Mouse (Mus musculus) limb, embryonic 13.5 days (tissue): Measurements from ENCODE around the gene Wwp2. TPM values are rescaled to one million over a fixed set of nuclear protein-coding genes. Genes with fewer than 3 reads are reported as not detected.
"Not testable (repeated sequence)": the region's sequence is repeated elsewhere in the genome, so short reads cannot be mapped to it uniquely, and the experiment has no call there.

Experiments
- ATAC-seq: fragments of 200-750 bp; cut with Nextera tagmentation; 2 replicates; pipeline ENCODE4 v1.8.0; 2017; ENCODE audit warnings: low read depth, moderate number of reproducible peaks, moderate TSS enrichment; ENCODE audit not compliant: low FRiP score
- H3K27ac ChIP-seq: fragments of 300-500 bp; sonication (generic); 2 replicates; pipeline ENCODE4 v1.5.1; 2015; ENCODE audit warnings: inconsistent platforms, mild to moderate bottlenecking, moderate library complexity
- H3K27me3 ChIP-seq: fragments of 300-500 bp; sonication (generic); 2 replicates; pipeline ENCODE4 v1.6.1; 2015; ENCODE audit warnings: mild to moderate bottlenecking, inconsistent platforms
- H3K36me3 ChIP-seq: fragments of 300-500 bp; sonication (generic); 2 replicates; pipeline ENCODE4 v1.6.1; 2015; ENCODE audit warnings: inconsistent platforms, mild to moderate bottlenecking, moderate library complexity
- H3K4me1 ChIP-seq: fragments of 300-500 bp; sonication (generic); 2 replicates; pipeline ENCODE4 v1.6.1; 2015; ENCODE audit warnings: inconsistent platforms
- H3K4me2 ChIP-seq: fragments of 300-500 bp; sonication (generic); replicated peaks from 2 replicates; pipeline ENCODE4 v1.6.1; 2015; ENCODE audit warnings: inconsistent platforms, mild to moderate bottlenecking, moderate library complexity
- H3K4me3 ChIP-seq: fragments of 300-500 bp; sonication (generic); 2 replicates; pipeline ENCODE4 v1.5.1; 2015; ENCODE audit warnings: moderate library complexity, mild to moderate bottlenecking, inconsistent platforms
- H3K9ac ChIP-seq: fragments of 300-500 bp; sonication (generic); 2 replicates; pipeline ENCODE4 v1.6.1; 2015; ENCODE audit warnings: mild to moderate bottlenecking, inconsistent platforms
- H3K9me3 ChIP-seq: fragments of 300-500 bp; sonication (generic); 2 replicates; pipeline ENCODE4 v1.6.1; 2016; ENCODE audit warnings: inconsistent platforms
- WGBS: fragments of 180-500 bp; shearing (Covaris S2); methylation state at CpG from one replicate; pipeline ENCODE4 v1.1.7; 2015; 5-methylcytosine and 5-hydroxymethylcytosine counted together
- polyA plus RNA-seq: library from polyadenylated mRNA; unstranded; fragments of >200 nt; fragmentation: Nextera tagmentation; extraction: Ambion mirVana; gene quantifications from 2 replicates; pipeline ENCODE4 v1.2.1, GENCODE M21; 2015

Gene Wwp2
- polyA plus RNA-seq, 1 experiment from 2014 or later, result 329 TPM

DNA sequence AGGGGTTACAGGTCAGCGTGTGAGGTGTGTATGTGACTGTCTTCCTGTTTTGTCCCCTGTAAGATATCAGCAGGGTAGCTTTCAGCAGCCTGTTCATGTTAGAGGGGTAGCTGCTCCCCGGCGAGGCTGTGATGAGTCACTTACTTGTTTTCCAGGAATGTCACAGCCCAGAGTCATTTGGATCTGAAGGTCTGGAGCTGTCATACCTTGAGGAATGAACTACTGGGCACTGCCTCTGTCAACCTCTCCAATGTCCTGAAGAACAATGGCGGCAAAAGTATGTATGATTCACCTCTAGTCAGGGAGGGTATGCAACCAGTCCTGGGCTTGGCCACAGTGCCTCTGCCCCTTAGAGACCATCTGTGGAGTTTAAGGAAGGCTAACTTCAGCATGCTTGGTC, 21.6 kb downstream of the Wwp2 start:
- WGBS, result 84% methylated on average over 4 of the region's 4 CpGs
- no peak; the same call in 1 of the 2 replicates for ATAC-seq
- Histone ChIP-seq H3K4me2 (no peak overlapping the region), H3K4me1 (peaks cover 19% of the 10 kb centered on the region; the same call in 1 of the 2 replicates), H3K27ac (peak overlapping the region; percentile 88), H3K9ac (0 out of 2 replicates have a peak overlapping the region, but pooled peaks have one; percentile 19), H3K9me3 (no peaks in the 10 kb centered on the region), H3K4me3 (no peak overlapping the region), H3K36me3 (peaks cover 55% of the 10 kb centered on the region), H3K27me3 (no peaks in the 10 kb centered on the region)

DNA sequence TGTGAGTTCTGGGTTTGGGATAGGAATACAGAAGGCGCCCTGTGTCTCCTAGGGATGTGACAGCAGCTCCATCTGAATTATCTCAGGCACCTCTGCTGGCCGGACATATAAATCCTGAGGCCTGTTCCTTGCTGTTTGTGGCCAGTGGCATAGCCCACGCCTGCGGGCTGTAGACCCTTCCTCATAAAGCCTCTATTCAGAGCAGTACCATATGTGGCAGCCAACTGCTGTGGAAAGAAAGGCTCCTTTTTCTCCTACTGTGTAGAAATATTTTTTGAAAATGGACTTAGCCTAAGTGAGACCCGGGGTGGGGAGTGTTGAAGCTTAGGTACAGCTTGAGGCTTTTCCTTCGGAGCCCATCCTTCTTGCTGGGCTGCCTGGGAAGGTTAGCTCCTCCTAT, 22.1 kb downstream of the Wwp2 start:
- no peak overlapping the region for H3K4me3 ChIP-seq
- peaks cover 19% of the 10 kb centered on the region; the same call in 1 of the 2 replicates for H3K4me1 ChIP-seq
- no peak overlapping the region for H3K4me2 ChIP-seq
- WGBS, result 74% methylated on average over 6 of the region's 6 CpGs
- H3K27me3 ChIP-seq, result no peaks in the 10 kb centered on the region
- peak overlapping the region; percentile 88 for H3K27ac ChIP-seq
- peaks cover 51% of the 10 kb centered on the region for H3K36me3 ChIP-seq
- peak; percentile 84 for ATAC-seq
- peak overlapping the region; percentile 19; the same call in 1 of the 2 replicates for H3K9ac ChIP-seq
- H3K9me3 ChIP-seq, result no peaks in the 10 kb centered on the region

DNA sequence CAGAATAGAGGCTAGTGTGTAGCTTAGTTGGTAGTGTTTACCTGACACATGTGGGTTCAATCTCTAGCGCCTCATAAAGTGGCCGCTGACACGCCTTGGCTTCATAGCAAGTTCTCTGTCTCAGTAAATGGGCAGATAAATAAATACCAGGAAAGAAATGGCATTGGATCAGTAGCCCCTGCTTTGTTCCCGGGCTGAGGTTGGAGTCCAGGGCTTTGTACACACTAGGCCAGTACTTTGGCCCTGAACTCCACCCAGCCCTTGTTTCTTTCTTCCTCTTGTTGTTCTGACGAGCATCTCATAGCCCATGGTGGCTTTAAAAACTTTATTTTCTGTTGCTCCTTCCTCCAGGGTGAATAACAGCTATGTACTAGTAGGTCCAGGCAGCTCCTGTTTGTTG, 26.3 kb downstream of the Wwp2 start:
- Histone ChIP-seq H3K9me3 (no peaks in the 10 kb centered on the region), H3K27ac (no peak overlapping the region), H3K4me1 (peaks cover 15% of the 10 kb centered on the region; the same call in 1 of the 2 replicates), H3K36me3 (peaks cover 48% of the 10 kb centered on the region), H3K27me3 (no peaks in the 10 kb centered on the region), H3K9ac (no peak overlapping the region), H3K4me3 (no peak overlapping the region), H3K4me2 (no peak overlapping the region)
- 70% methylated on average over 5 of the region's 5 CpGs for WGBS
- ATAC-seq, result no peak

DNA sequence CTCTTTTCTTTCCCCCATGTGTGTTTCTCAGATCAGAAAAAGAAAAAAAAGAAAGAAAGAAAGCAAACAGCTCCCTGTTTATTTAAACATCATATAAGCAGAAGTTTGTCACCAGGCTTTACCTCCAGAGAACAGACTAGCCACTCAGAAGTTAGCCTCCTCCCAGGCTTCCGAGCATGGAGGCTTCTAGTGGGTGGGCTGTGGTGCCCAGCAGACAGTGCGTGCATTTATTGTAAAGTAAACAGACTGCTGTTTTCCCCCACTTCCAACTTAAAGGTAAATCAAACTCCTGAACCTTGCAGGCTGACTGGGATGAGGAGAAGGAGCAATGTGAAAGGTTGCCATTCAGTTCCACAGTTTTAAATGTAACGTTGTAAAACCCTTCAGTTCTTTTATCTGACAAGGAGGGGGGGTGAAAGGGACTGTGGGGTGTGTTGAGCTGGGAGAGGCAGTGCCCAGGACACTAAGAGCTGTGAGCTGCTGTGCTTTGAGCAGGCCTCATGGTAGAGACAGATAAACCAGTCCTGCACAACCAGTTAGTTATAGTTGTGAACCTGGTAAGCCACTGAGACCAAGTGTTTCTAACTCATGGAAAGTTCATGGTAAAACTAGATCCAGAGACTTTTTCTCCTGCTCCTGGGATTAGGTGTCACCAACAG, 29.3 kb downstream of the Wwp2 start:
- Histone ChIP-seq H3K27ac (peak overlapping the region; percentile 82), H3K36me3 (peaks cover 39% of the 10 kb centered on the region), H3K4me2 (no peak overlapping the region), H3K4me1 (peaks cover 34% of the 10 kb centered on the region), H3K9me3 (no peaks in the 10 kb centered on the region), H3K27me3 (no peaks in the 10 kb centered on the region), H3K9ac (no peak overlapping the region), H3K4me3 (no peak overlapping the region)
- 32% methylated on average over 3 of the region's 3 CpGs for WGBS
- ATAC-seq, result peak; percentile 60

DNA sequence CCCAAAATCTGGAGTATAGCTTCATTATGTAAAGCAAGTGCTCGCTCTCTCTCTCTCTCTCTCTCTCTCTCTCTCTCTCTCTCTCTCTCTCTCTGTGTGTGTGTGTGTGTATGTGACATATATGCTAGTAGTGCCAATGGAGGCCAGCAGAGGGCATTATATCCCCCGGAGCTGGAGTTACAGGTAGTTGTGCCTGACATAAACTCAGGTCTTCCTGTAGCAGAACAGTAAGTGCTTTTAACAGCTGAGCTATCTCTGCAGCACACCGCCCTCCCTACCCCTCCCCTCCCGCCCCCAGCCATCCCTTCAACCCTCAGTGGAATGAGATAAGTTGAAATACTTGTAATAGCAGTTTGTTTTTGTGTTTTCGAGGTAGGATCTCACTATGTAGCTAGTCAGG, 30.5 kb downstream of the Wwp2 start:
- 92% methylated on average over 5 of the region's 5 CpGs for WGBS
- H3K4me3 ChIP-seq, result no peak overlapping the region
- no peak for ATAC-seq
- H3K9me3 ChIP-seq, result no peaks in the 10 kb centered on the region
- no peak overlapping the region for H3K4me2 ChIP-seq
- H3K4me1 ChIP-seq, result peaks cover 39% of the 10 kb centered on the region
- no peaks in the 10 kb centered on the region for H3K27me3 ChIP-seq
- peaks cover 27% of the 10 kb centered on the region for H3K36me3 ChIP-seq
- H3K27ac ChIP-seq, result peak overlapping the region; percentile 93; the same call in 1 of the 2 replicates
- no peak overlapping the region for H3K9ac ChIP-seq

DNA sequence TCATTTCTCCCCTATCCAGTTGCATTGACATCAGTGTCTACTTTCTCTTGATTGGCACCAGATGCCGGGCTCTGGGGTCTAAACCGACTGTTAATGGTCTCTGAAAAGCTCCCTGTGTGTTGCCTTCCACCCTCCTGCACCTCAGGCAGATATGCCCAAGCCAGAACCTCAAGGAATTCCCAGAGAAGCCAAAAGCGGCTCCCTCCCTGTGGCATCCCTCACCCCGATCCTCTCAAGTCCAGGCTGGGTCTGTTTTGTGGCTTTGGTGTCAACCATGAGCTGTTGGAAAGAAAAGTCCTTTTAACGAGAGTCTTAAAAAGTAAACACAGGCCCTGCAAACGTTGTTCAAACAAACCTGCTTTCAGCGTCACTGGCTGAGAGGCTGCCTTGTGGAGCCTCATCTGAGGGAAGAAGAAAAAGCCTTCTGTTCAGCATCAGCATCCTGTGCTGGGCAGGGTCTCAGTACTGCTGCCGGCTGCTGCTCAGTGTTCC, 32.7 kb downstream of the Wwp2 start:
- Histone ChIP-seq H3K4me1 (peaks cover 57% of the 10 kb centered on the region), H3K4me2 (peak overlapping the region; percentile 17; the same call in 1 of the 2 replicates), H3K9ac (no peak overlapping the region), H3K27me3 (no peaks in the 10 kb centered on the region), H3K27ac (peak overlapping the region; percentile 93), H3K36me3 (peaks cover 11% of the 10 kb centered on the region), H3K9me3 (no peaks in the 10 kb centered on the region), H3K4me3 (no peak overlapping the region)
- ATAC-seq, result peak; percentile 55; the same call in 1 of the 2 replicates
- 17% methylated on average over 8 of the region's 8 CpGs for WGBS

DNA sequence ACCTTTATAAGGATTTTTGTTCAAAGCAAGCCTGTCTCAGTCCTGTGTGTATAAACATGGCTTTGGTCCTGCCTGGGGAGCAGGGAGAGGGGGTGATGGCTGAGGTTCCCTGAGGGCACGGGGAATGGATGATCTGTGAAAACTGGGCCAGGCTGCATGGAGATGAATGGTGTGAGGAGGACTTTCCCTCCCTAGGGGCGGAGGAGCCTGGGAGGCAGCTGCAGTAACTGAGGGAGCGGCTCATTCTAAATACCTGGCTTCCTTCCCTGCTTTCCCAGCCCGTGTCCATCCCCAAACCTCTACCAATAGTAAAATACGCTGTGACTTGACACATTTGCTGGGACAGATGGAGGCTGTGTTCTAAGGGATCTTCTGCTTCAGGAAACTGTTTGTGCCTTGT, 34.1 kb downstream of the Wwp2 start:
- no peak overlapping the region for H3K9ac ChIP-seq
- H3K4me1 ChIP-seq, result peaks cover 59% of the 10 kb centered on the region
- no peak overlapping the region for H3K4me3 ChIP-seq
- ATAC-seq, result no peak
- H3K36me3 ChIP-seq, result peaks cover 14% of the 10 kb centered on the region
- peak overlapping the region; percentile 93 for H3K27ac ChIP-seq
- WGBS, result 63% methylated on average over 5 of the region's 5 CpGs
- no peaks in the 10 kb centered on the region for H3K27me3 ChIP-seq
- H3K9me3 ChIP-seq, result no peaks in the 10 kb centered on the region
- H3K4me2 ChIP-seq, result no peak overlapping the region

DNA sequence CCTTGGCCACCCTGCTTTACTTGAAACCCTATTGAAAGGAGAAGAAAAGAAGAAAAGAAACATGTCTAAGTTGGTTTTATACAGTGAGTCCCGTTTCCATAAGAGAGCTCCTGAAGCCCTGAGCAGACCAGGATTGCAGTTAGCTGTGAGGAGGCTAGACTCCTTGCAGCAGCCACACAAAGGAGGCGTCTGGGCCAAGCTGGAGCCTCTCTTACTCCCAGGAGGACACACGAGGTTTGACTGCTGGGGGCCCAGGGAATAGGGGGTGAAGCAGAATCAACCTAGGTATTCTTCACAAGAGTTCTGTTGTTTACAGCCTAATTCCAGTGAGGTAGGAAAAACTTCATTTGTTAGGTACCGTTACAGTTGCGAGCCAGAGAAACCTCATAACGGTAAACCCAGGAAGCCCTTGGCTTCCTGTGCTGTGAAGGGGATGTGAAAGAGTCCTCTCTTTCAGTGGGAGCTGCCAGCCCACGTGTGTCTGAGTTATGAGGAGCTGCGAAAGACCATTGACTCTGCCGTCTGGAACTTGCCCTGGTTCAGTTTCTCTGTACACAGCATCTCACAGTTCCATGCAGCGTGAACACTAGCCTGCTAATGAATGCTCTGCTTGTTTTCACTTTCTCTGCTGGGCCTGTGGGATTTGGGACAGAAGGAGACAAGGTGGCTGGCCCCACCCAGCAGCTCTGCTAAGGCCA, 36.4 kb downstream of the Wwp2 start:
- Histone ChIP-seq H3K36me3 (peaks cover 15% of the 10 kb centered on the region), H3K4me3 (no peak overlapping the region), H3K4me1 (peaks cover 55% of the 10 kb centered on the region), H3K4me2 (no peak overlapping the region), H3K9ac (0 out of 2 replicates have a peak overlapping the region, but pooled peaks have one; percentile 14), H3K27me3 (no peaks in the 10 kb centered on the region), H3K9me3 (no peaks in the 10 kb centered on the region), H3K27ac (peak overlapping the region; percentile 93)
- peak; percentile 87 for ATAC-seq
- WGBS, result 33% methylated on average over 10 of the region's 10 CpGs

DNA sequence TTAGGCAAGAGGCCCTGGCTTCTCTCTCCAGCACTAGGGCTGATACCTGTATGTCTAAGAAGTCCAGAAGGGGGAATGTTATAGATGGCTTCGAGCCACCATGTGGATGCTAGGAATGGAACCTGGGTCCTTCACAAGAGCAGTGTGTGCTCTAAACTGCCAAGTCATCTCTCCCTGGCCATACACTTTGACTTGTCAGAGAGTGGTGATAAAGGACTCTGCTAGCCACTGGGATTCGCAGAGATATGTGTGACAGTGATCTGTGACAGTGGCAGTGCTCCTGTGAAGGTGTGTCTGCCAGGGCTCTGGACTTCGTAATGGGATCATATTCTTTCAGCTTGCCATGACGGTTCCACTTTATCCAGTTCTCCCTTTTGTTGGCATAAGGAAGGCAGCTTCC, 37.2 kb downstream of the Wwp2 start:
- Histone ChIP-seq H3K4me2 (0 out of 2 replicates have a peak overlapping the region, but pooled peaks have one; percentile 4), H3K27ac (peak overlapping the region; percentile 93), H3K27me3 (no peaks in the 10 kb centered on the region), H3K4me3 (no peak overlapping the region), H3K36me3 (peaks cover 14% of the 10 kb centered on the region), H3K4me1 (peaks cover 47% of the 10 kb centered on the region), H3K9me3 (no peaks in the 10 kb centered on the region), H3K9ac (no peak overlapping the region; the same call in 1 of the 2 replicates)
- WGBS, result 83% methylated on average over 4 of the region's 4 CpGs
- no peak for ATAC-seq

DNA sequence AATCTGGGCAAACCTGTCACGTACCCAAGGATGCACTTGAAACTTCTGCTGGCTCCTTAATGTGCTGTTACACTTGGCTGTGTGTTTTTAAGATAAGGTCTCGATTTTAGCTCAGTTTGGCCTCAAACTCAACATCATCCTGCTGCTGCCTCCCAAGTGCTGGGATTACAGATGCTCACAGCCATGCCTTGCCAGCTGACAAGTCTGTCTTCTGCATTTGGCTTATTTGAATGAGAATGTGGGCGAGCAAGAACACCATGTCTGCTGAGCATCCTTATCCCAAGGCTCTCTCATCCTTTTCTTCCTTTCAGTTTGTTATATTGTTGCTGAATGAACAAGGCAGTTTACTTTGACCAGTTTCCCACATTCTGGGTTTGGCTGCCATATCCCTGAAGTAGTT, 39.4 kb downstream of the Wwp2 start:
- Histone ChIP-seq H3K27me3 (no peaks in the 10 kb centered on the region), H3K27ac (no peak overlapping the region), H3K4me3 (no peak overlapping the region), H3K9me3 (no peaks in the 10 kb centered on the region), H3K4me2 (no peak overlapping the region), H3K9ac (no peak overlapping the region), H3K36me3 (peaks cover 13% of the 10 kb centered on the region), H3K4me1 (peaks cover 27% of the 10 kb centered on the region)
- no peak for ATAC-seq
- 88% methylated on average over 3 of the region's 3 CpGs for WGBS

DNA sequence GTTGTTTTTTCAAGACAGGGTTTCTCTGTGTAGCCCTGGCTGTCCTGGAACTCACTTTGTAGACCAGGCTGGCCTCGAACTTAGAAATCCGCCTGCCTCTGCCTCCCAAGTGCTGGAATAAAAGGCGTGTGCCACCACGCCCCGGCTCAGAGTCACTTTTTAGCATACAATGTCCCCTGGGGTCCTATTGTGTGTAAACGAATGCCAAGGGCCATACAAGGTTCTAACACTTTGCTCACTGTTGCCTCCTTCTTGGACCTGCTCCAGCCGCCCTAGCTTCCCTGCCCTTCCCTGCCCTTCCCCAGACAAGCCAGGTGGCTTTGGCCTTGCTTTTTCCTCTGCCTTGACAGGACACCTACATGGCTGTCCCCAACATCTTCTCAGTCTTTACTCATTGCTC, 40.6 kb downstream of the Wwp2 start:
- ATAC-seq, H3K9ac ChIP-seq, H3K4me2 ChIP-seq, H3K27me3 ChIP-seq, H3K9me3 ChIP-seq, H3K4me3 ChIP-seq: not testable (repeated sequence)
- peaks cover 22% of the 10 kb centered on the region for H3K4me1 ChIP-seq
- peak overlapping the region; percentile 44; the same call in 1 of the 2 replicates for H3K27ac ChIP-seq
- peaks cover 15% of the 10 kb centered on the region for H3K36me3 ChIP-seq
- 92% methylated on average over 7 of the region's 7 CpGs for WGBS

DNA sequence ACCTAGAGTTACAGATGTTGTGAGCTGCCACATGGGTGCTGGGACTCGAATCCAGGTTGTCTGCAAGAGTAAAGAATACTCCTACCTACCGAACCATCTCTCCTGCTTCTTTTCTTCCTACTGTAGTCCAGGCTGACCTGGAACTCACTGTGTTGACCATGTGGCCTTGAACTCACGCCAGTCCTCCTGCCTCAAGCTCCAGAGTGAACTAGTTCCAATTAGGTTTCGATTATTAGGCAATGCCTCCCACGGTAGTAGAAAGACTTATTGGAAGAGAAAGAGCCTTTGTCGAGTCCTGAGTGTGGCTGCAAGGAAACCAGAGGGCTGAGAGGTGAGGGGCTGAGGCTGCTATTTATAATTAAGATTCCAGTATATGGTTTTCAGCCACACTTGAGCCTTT, 42.6 kb downstream of the Wwp2 start:
- no peak; the same call in 1 of the 2 replicates for ATAC-seq
- Histone ChIP-seq H3K9me3 (peaks cover 4% of the 10 kb centered on the region; the same call in 1 of the 2 replicates), H3K4me1 (peaks cover 4% of the 10 kb centered on the region; the same call in 1 of the 2 replicates), H3K36me3 (peaks cover 20% of the 10 kb centered on the region), H3K4me2 (no peak overlapping the region), H3K27ac (peak overlapping the region; percentile 92), H3K9ac (no peak overlapping the region), H3K27me3 (no peaks in the 10 kb centered on the region), H3K4me3 (no peak overlapping the region)
- WGBS, result 66% methylated on average over 6 of the region's 6 CpGs
